ENCODE assay signal across 21 mouse cellular contexts in genomic region chr12:104443716-104444115, GRCm38 (mm10). TPM values are rescaled to one million over a fixed set of nuclear protein-coding genes. Genes with fewer than 3 reads are reported as not detected.
"Had no signal": no experiment of that assay in that cellular context is flagged by ENCODE, and none has a peak within 500 bp of the region (broad histone marks: within the 10 kb centered on the region; RNA-seq: fewer than 3 reads in every experiment).

No protein-coding gene starts in this region.

- H3K27ac ChIP-seq: limb, embryonic 12.5 days; liver, embryonic 13.5 days; lung, embryonic 15.5 days; macrophage; midbrain, embryonic 15.5 days; neural tube, embryonic 12.5 days; stomach, postnatal 0 days had no signal

- H3K4me3 ChIP-seq: limb, embryonic 12.5 days; liver, embryonic 13.5 days; lung, embryonic 15.5 days; megakaryocyte, embryonic 14.5 days; midbrain, embryonic 15.5 days; neural tube, embryonic 12.5 days had no signal

- H3K36me3 ChIP-seq: limb, embryonic 12.5 days; liver, embryonic 13.5 days; lung, embryonic 15.5 days; midbrain, embryonic 15.5 days; neural tube, embryonic 12.5 days had no signal

- H3K9ac ChIP-seq: limb, embryonic 12.5 days; liver, embryonic 13.5 days; liver, postnatal 0 days; lung, embryonic 15.5 days; midbrain, embryonic 15.5 days; neural tube, embryonic 12.5 days had no signal

- DNase-seq: kidney, postnatal 10 days; liver; liver, embryonic 13.5 days; liver, postnatal 0 days; lung, postnatal 14 days; thymus, adult 2 months; thymus, postnatal 25 days had no signal

- H3K4me2 ChIP-seq: limb, embryonic 12.5 days; liver, embryonic 13.5 days; lung, embryonic 15.5 days; midbrain, embryonic 11.5 days; midbrain, embryonic 15.5 days; neural tube, embryonic 12.5 days had no signal

- H3K4me1 ChIP-seq: liver, embryonic 13.5 days; lung, embryonic 15.5 days; megakaryocyte, embryonic 14.5 days; midbrain, embryonic 15.5 days had no signal

- ATAC-seq: liver, postnatal 0 days; midbrain, embryonic 15.5 days had no signal

- H3K27me3 ChIP-seq: liver, embryonic 13.5 days; lung, embryonic 15.5 days had no signal

- H3K9me3 ChIP-seq: limb, embryonic 12.5 days; liver, embryonic 13.5 days; lung, embryonic 15.5 days; midbrain, embryonic 15.5 days; neural tube, embryonic 12.5 days had no signal

RNA-seq across cellular contexts. Expression of gene Gsc, which starts 29.4 kb away (rescaled TPM):
- total RNA-seq: layer of hippocampus, postnatal 25 days; left cerebral cortex, postnatal 36 days; monocyte, adult 5-6 weeks; neutrophil, adult 5-6 weeks had no signal
- polyA plus RNA-seq: kidney, embryonic 14.5 days; large intestine, adult 2 months; liver, postnatal 0 days; macrophage had no signal

RNA-seq across cellular contexts. Expression of gene Serpina3n, which starts 37.2 kb away (rescaled TPM):
- total RNA-seq: monocyte, adult 5-6 weeks; neutrophil, adult 5-6 weeks had no signal
- polyA plus RNA-seq: kidney, embryonic 14.5 days; limb, embryonic 12.5 days; macrophage; midbrain, embryonic 11.5 days had no signal
